Mouse (Mus musculus) urinary bladder, adult 18-20 months (tissue): ENCODE data around the gene Secisbp2l.

Experiments
- DNase-seq, 2 experiments: peaks; one replicate each; pipeline ENCODE4 v3.0.0; 2022; ENCODE audit warnings: low spot score in 2 of 2, mixed read lengths in 2 of 2

The Secisbp2l gene

GRCm38 (mm10) chr2:125782719-125783109 is at the start of gene Secisbp2l:
Secisbp2l (minus strand) TSS chr2:125782870.
- peak; percentile 95 to 96 for DNase-seq

- DNase-seq = no peak
These were observed 47.3 kb upstream of the Secisbp2l start for GRCm38 (mm10) chr2:125829924-125830323.

- no peak for DNase-seq
These were observed 45.2 kb upstream of the Secisbp2l start for GRCm38 (mm10) chr2:125827898-125828297.

GRCm38 (mm10) chr2:125826201-125826600 is 43.5 kb upstream of the Secisbp2l start:
- DNase-seq = no peak

- DNase-seq = no peak
These were observed 37.7 kb upstream of the Secisbp2l start for GRCm38 (mm10) chr2:125820397-125820796.

- no peak for DNase-seq
These were observed 31.4 kb upstream of the Secisbp2l start for GRCm38 (mm10) chr2:125813972-125814595.

- no peak for DNase-seq
These were observed 28.7 kb upstream of the Secisbp2l start for GRCm38 (mm10) chr2:125811332-125811731.

GRCm38 (mm10) chr2:125809551-125809950 is 26.9 kb upstream of the Secisbp2l start:
- DNase-seq = no peak

GRCm38 (mm10) chr2:125805826-125806225 is 23.2 kb upstream of the Secisbp2l start:
- DNase-seq = no peak

- no peak for DNase-seq
These were observed 19.3 kb upstream of the Secisbp2l start for GRCm38 (mm10) chr2:125801947-125802346.

- no peak for DNase-seq
These were observed 18.4 kb upstream of the Secisbp2l start for GRCm38 (mm10) chr2:125801038-125801437.

- no peak for DNase-seq
These were observed 17.8 kb upstream of the Secisbp2l start for GRCm38 (mm10) chr2:125800428-125800827.

GRCm38 (mm10) chr2:125797872-125798271 is 15.2 kb upstream of the Secisbp2l start:
- DNase-seq = no peak

GRCm38 (mm10) chr2:125795118-125795517 is 12.4 kb upstream of the Secisbp2l start:
- DNase-seq = no peak

GRCm38 (mm10) chr2:125794166-125794565 is 11.5 kb upstream of the Secisbp2l start:
- no peak for DNase-seq

- no peak for DNase-seq
These were observed 10.2 kb upstream of the Secisbp2l start for GRCm38 (mm10) chr2:125792879-125793261.

- DNase-seq = no peak
These were observed 9.6 kb upstream of the Secisbp2l start for GRCm38 (mm10) chr2:125792144-125792878.

GRCm38 (mm10) chr2:125791485-125791885 is 8.8 kb upstream of the Secisbp2l start:
- no peak for DNase-seq

GRCm38 (mm10) chr2:125790242-125790641 is 7.6 kb upstream of the Secisbp2l start:
- DNase-seq = no peak

GRCm38 (mm10) chr2:125789265-125789664 is 6.6 kb upstream of the Secisbp2l start:
- DNase-seq = no peak

GRCm38 (mm10) chr2:125788785-125789184 is 6.1 kb upstream of the Secisbp2l start:
- DNase-seq = no peak

GRCm38 (mm10) chr2:125788351-125788750 is 5.7 kb upstream of the Secisbp2l start:
- no peak for DNase-seq

- no peak for DNase-seq
These were observed 2.4 kb upstream of the Secisbp2l start for GRCm38 (mm10) chr2:125785021-125785420.
